Mouse (Mus musculus): ENCODE results near the gene Glyr1. TPM values are rescaled to one million over a fixed set of nuclear protein-coding genes. Genes with fewer than 3 reads are reported as not detected.

Glyr1 gene
- polyA plus RNA-seq (2014; fragmentation: Nextera tagmentation; extraction: Ambion mirVana) = 131 and 140 TPM in 2 replicates

- Histone ChIP-seq H3K9ac (replicated peaks; ENCODE audit: low read length) (peak within 1 kb of the TSS; percentile 86), H3K27me3 (ENCODE audit: control insufficient read depth, insufficient read depth, low read length) (no peaks in the 10 kb centered on the region), H3K4me1 (ENCODE audit: control insufficient read depth, insufficient read depth, low read length) (no peaks in the 10 kb centered on the region), H3K4me3 (ENCODE audit: low read depth, low read length) (peak within 1 kb of the TSS; percentile 81), H3K36me3 (replicated peaks; ENCODE audit: control insufficient read depth, insufficient read depth, low read depth, low read length) (peaks cover 6% of the 10 kb centered on the region), H3K4me2 (ENCODE audit: low read depth, low read length) (peak within 1 kb of the TSS; percentile 85), H3K27ac (replicated peaks; ENCODE audit: low read depth, low read length) (peak within 1 kb of the TSS; percentile 94), H3K9me3 (replicated peaks; ENCODE audit: control insufficient read depth, low read length) (no peaks in the 10 kb centered on the region)
- WGBS = under 1% methylated on average over 55 of the region's 56 CpGs
- peak; percentile 99 for DNase-seq (ENCODE audit: low spot score)
- ATAC-seq (replicated peaks; ENCODE audit: insufficient number of reproducible peaks, low FRiP score, low TSS enrichment, low read depth) = peak; percentile 99
Measured at GRCm38 (mm10) chr16:5049774-5050234, at the start of gene Glyr1, which contains the start of gene Ubn1. Gene Glyr1 (minus strand): TSS chr16:5049863. Gene Ubn1 (plus strand): TSS chr16:5050057.

- H3K4me2 ChIP-seq (ENCODE audit: low read depth, low read length) = no peak overlapping the region
- H3K36me3 ChIP-seq (replicated peaks; ENCODE audit: control insufficient read depth, insufficient read depth, low read depth, low read length) = no peaks in the 10 kb centered on the region
- no peak overlapping the region for H3K27ac ChIP-seq (replicated peaks; ENCODE audit: low read depth, low read length)
- H3K9me3 ChIP-seq (replicated peaks; ENCODE audit: control insufficient read depth, low read length) = no peaks in the 10 kb centered on the region
- DNase-seq (ENCODE audit: low spot score) (no peak), ATAC-seq (replicated peaks; ENCODE audit: insufficient number of reproducible peaks, low FRiP score, low TSS enrichment, low read depth) (no peak)
- 80% methylated on average over 8 of the region's 8 CpGs for WGBS
- no peak overlapping the region for H3K4me3 ChIP-seq (ENCODE audit: low read depth, low read length)
- H3K9ac ChIP-seq (replicated peaks; ENCODE audit: low read length) = no peak overlapping the region
- no peaks in the 10 kb centered on the region for H3K27me3 ChIP-seq (ENCODE audit: control insufficient read depth, insufficient read depth, low read length)
- no peaks in the 10 kb centered on the region for H3K4me1 ChIP-seq (ENCODE audit: control insufficient read depth, insufficient read depth, low read length)
Measured at GRCm38 (mm10) chr16:5096504-5096903, 46.8 kb upstream of the Glyr1 start.

- Histone ChIP-seq H3K36me3 (replicated peaks; ENCODE audit: control insufficient read depth, insufficient read depth, low read depth, low read length) (no peaks in the 10 kb centered on the region), H3K4me3 (ENCODE audit: low read depth, low read length) (no peak overlapping the region), H3K4me1 (ENCODE audit: control insufficient read depth, insufficient read depth, low read length) (no peaks in the 10 kb centered on the region), H3K9me3 (replicated peaks; ENCODE audit: control insufficient read depth, low read length) (no peaks in the 10 kb centered on the region), H3K9ac (replicated peaks; ENCODE audit: low read length) (no peak overlapping the region), H3K4me2 (ENCODE audit: low read depth, low read length) (no peak overlapping the region), H3K27ac (replicated peaks; ENCODE audit: low read depth, low read length) (no peak overlapping the region), H3K27me3 (ENCODE audit: control insufficient read depth, insufficient read depth, low read length) (no peaks in the 10 kb centered on the region)
- no peak for DNase-seq (ENCODE audit: low spot score)
- ATAC-seq (replicated peaks; ENCODE audit: insufficient number of reproducible peaks, low FRiP score, low TSS enrichment, low read depth) = no peak
- WGBS = 92% methylated on average over 5 of the region's 5 CpGs
Measured at GRCm38 (mm10) chr16:5093285-5093684, 43.6 kb upstream of the Glyr1 start.

GRCm38 (mm10) chr16:5089021-5089420 is 39.4 kb upstream of the Glyr1 start:
- Histone ChIP-seq H3K4me1 (ENCODE audit: control insufficient read depth, insufficient read depth, low read length) (no peaks in the 10 kb centered on the region), H3K27me3 (ENCODE audit: control insufficient read depth, insufficient read depth, low read length) (no peaks in the 10 kb centered on the region), H3K9ac (replicated peaks; ENCODE audit: low read length) (no peak overlapping the region), H3K4me3 (ENCODE audit: low read depth, low read length) (no peak overlapping the region), H3K36me3 (replicated peaks; ENCODE audit: control insufficient read depth, insufficient read depth, low read depth, low read length) (peaks cover 8% of the 10 kb centered on the region), H3K4me2 (ENCODE audit: low read depth, low read length) (no peak overlapping the region), H3K9me3 (replicated peaks; ENCODE audit: control insufficient read depth, low read length) (no peaks in the 10 kb centered on the region), H3K27ac (replicated peaks; ENCODE audit: low read depth, low read length) (no peak overlapping the region)
- ATAC-seq (replicated peaks; ENCODE audit: insufficient number of reproducible peaks, low FRiP score, low TSS enrichment, low read depth) (no peak), DNase-seq (ENCODE audit: low spot score) (no peak)
- WGBS = 71% methylated on average over 10 of the region's 10 CpGs

- 98% methylated on average over 2 of the region's 2 CpGs for WGBS
Measured at GRCm38 (mm10) chr16:5086179-5086578, 36.5 kb upstream of the Glyr1 start.

GRCm38 (mm10) chr16:5085196-5085595 is 35.5 kb upstream of the Glyr1 start:
- Histone ChIP-seq H3K27ac (replicated peaks; ENCODE audit: low read depth, low read length) (no peak overlapping the region), H3K4me1 (ENCODE audit: control insufficient read depth, insufficient read depth, low read length) (no peaks in the 10 kb centered on the region), H3K4me3 (ENCODE audit: low read depth, low read length) (no peak overlapping the region), H3K27me3 (ENCODE audit: control insufficient read depth, insufficient read depth, low read length) (no peaks in the 10 kb centered on the region), H3K36me3 (replicated peaks; ENCODE audit: control insufficient read depth, insufficient read depth, low read depth, low read length) (peaks cover 11% of the 10 kb centered on the region), H3K9ac (replicated peaks; ENCODE audit: low read length) (no peak overlapping the region), H3K4me2 (ENCODE audit: low read depth, low read length) (no peak overlapping the region), H3K9me3 (replicated peaks; ENCODE audit: control insufficient read depth, low read length) (no peaks in the 10 kb centered on the region)
- no peak for DNase-seq (ENCODE audit: low spot score)
- WGBS = 93% methylated on average over 4 of the region's 4 CpGs
- ATAC-seq (replicated peaks; ENCODE audit: insufficient number of reproducible peaks, low FRiP score, low TSS enrichment, low read depth) = no peak

More at GRCm38 (mm10) chr16:5086179-5086578, 36.5 kb upstream of the Glyr1 start:
- H3K36me3 ChIP-seq (replicated peaks; ENCODE audit: control insufficient read depth, insufficient read depth, low read depth, low read length) = peaks cover 11% of the 10 kb centered on the region
- no peak overlapping the region for H3K9ac ChIP-seq (replicated peaks; ENCODE audit: low read length)
- no peaks in the 10 kb centered on the region for H3K9me3 ChIP-seq (replicated peaks; ENCODE audit: control insufficient read depth, low read length)
- no peak overlapping the region for H3K27ac ChIP-seq (replicated peaks; ENCODE audit: low read depth, low read length)
- no peak overlapping the region for H3K4me3 ChIP-seq (ENCODE audit: low read depth, low read length)
- H3K27me3 ChIP-seq (ENCODE audit: control insufficient read depth, insufficient read depth, low read length) = no peaks in the 10 kb centered on the region
- no peak overlapping the region for H3K4me2 ChIP-seq (ENCODE audit: low read depth, low read length)
- DNase-seq (ENCODE audit: low spot score) (no peak), ATAC-seq (replicated peaks; ENCODE audit: insufficient number of reproducible peaks, low FRiP score, low TSS enrichment, low read depth) (no peak)
- no peaks in the 10 kb centered on the region for H3K4me1 ChIP-seq (ENCODE audit: control insufficient read depth, insufficient read depth, low read length)

- Histone ChIP-seq H3K4me3 (ENCODE audit: low read depth, low read length) (no peak overlapping the region), H3K36me3 (replicated peaks; ENCODE audit: control insufficient read depth, insufficient read depth, low read depth, low read length) (peaks cover 18% of the 10 kb centered on the region), H3K4me2 (ENCODE audit: low read depth, low read length) (no peak overlapping the region), H3K27ac (replicated peaks; ENCODE audit: low read depth, low read length) (no peak overlapping the region), H3K9me3 (replicated peaks; ENCODE audit: control insufficient read depth, low read length) (no peaks in the 10 kb centered on the region), H3K27me3 (ENCODE audit: control insufficient read depth, insufficient read depth, low read length) (no peaks in the 10 kb centered on the region), H3K4me1 (ENCODE audit: control insufficient read depth, insufficient read depth, low read length) (no peaks in the 10 kb centered on the region), H3K9ac (replicated peaks; ENCODE audit: low read length) (no peak overlapping the region)
- no peak for ATAC-seq (replicated peaks; ENCODE audit: insufficient number of reproducible peaks, low FRiP score, low TSS enrichment, low read depth)
- DNase-seq (ENCODE audit: low spot score) = no peak
- 88% methylated on average over 5 of the region's 5 CpGs for WGBS
Measured at GRCm38 (mm10) chr16:5074341-5074740, 24.7 kb upstream of the Glyr1 start.

GRCm38 (mm10) chr16:5071974-5072373 is 22.3 kb upstream of the Glyr1 start:
- Histone ChIP-seq H3K9ac (replicated peaks; ENCODE audit: low read length) (no peak overlapping the region), H3K4me3 (ENCODE audit: low read depth, low read length) (no peak overlapping the region), H3K27ac (replicated peaks; ENCODE audit: low read depth, low read length) (no peak overlapping the region), H3K9me3 (replicated peaks; ENCODE audit: control insufficient read depth, low read length) (no peaks in the 10 kb centered on the region), H3K4me2 (ENCODE audit: low read depth, low read length) (no peak overlapping the region), H3K27me3 (ENCODE audit: control insufficient read depth, insufficient read depth, low read length) (no peaks in the 10 kb centered on the region), H3K4me1 (ENCODE audit: control insufficient read depth, insufficient read depth, low read length) (no peaks in the 10 kb centered on the region), H3K36me3 (replicated peaks; ENCODE audit: control insufficient read depth, insufficient read depth, low read depth, low read length) (peaks cover 15% of the 10 kb centered on the region)
- no peak for DNase-seq (ENCODE audit: low spot score)
- 91% methylated on average over 7 of the region's 7 CpGs for WGBS
- ATAC-seq (replicated peaks; ENCODE audit: insufficient number of reproducible peaks, low FRiP score, low TSS enrichment, low read depth) = no peak
